Comparison of ENCODE assay signal across 29 mouse cellular contexts in genomic region chr19:47752456-47752855, GRCm38 (mm10).
"Had no signal": no experiment of that assay in that cellular context is flagged by ENCODE, and none has a peak within 500 bp of the region (broad histone marks: within the 10 kb centered on the region; RNA-seq: fewer than 3 reads in every experiment).

No protein-coding gene starts in this region.

- H3K4me2 ChIP-seq: heart, embryonic 13.5 days; heart, embryonic 15.5 days; hindbrain, embryonic 13.5 days; hindbrain, embryonic 15.5 days; kidney, embryonic 15.5 days; limb, embryonic 12.5 days; liver, embryonic 11.5 days; liver, embryonic 13.5 days; liver, embryonic 15.5 days had no signal

- H3K4me1 ChIP-seq: heart, embryonic 10.5 days; heart, embryonic 13.5 days; heart, embryonic 15.5 days; hindbrain, embryonic 13.5 days; hindbrain, embryonic 15.5 days; kidney, embryonic 15.5 days; limb, embryonic 10.5 days; limb, embryonic 12.5 days; liver, embryonic 13.5 days; liver, embryonic 15.5 days had no signal

- H3K27me3 ChIP-seq: heart, embryonic 13.5 days; heart, embryonic 15.5 days; hindbrain, embryonic 13.5 days; hindbrain, embryonic 15.5 days; kidney, embryonic 15.5 days; limb, embryonic 12.5 days; liver, embryonic 13.5 days; liver, embryonic 15.5 days had no signal

- H3K36me3 ChIP-seq: heart, embryonic 10.5 days; heart, embryonic 13.5 days; heart, embryonic 15.5 days; hindbrain, embryonic 13.5 days; hindbrain, embryonic 15.5 days; kidney, embryonic 15.5 days; limb, embryonic 10.5 days; limb, embryonic 12.5 days; liver, embryonic 13.5 days; liver, embryonic 15.5 days had no signal

- ATAC-seq: hindbrain, postnatal 0 days; intestine, embryonic 16.5 days; liver, postnatal 0 days had no signal

- H3K9ac ChIP-seq: heart, embryonic 13.5 days; heart, embryonic 15.5 days; hindbrain, embryonic 13.5 days; hindbrain, embryonic 15.5 days; kidney, embryonic 15.5 days; limb, embryonic 12.5 days; liver, embryonic 13.5 days; liver, embryonic 15.5 days; liver, postnatal 0 days had no signal

- H3K9me3 ChIP-seq: heart, embryonic 10.5 days; heart, embryonic 13.5 days; heart, embryonic 15.5 days; hindbrain, embryonic 13.5 days; hindbrain, embryonic 15.5 days; kidney, embryonic 15.5 days; limb, embryonic 10.5 days; limb, embryonic 12.5 days; liver, embryonic 13.5 days; liver, embryonic 15.5 days had no signal

- H3K4me3 ChIP-seq: gastrocnemius, adult 2 months; heart, embryonic 10.5 days; heart, embryonic 13.5 days; heart, embryonic 15.5 days; hindbrain, embryonic 13.5 days; hindbrain, embryonic 15.5 days; kidney, embryonic 15.5 days; layer of hippocampus, adult 2 months; left cerebral cortex, adult 2 months; limb, embryonic 10.5 days; limb, embryonic 12.5 days; liver, embryonic 13.5 days; liver, embryonic 15.5 days had no signal

- DNase-seq: gastrocnemius, adult 2 months; gastrocnemius, postnatal 10 days; gastrocnemius, postnatal 25 days; heart, adult 18-20 months; heart, postnatal 14 days; heart, postnatal 36 days; kidney, adult 11 months; kidney, adult 2 months; kidney, adult 9 months; kidney, postnatal 25 days; kidney, postnatal 4 days; liver; liver, embryonic 13.5 days; liver, postnatal 0 days had no signal

- H3K27ac ChIP-seq: gastrocnemius, adult 2 months; heart, embryonic 10.5 days; heart, embryonic 13.5 days; heart, embryonic 15.5 days; hindbrain, embryonic 13.5 days; hindbrain, embryonic 15.5 days; hindbrain, postnatal 0 days; kidney, embryonic 15.5 days; kidney, postnatal 0 days; layer of hippocampus, adult 2 months; left cerebral cortex, adult 2 months; limb, embryonic 10.5 days; limb, embryonic 12.5 days; liver, embryonic 13.5 days; liver, embryonic 15.5 days had no signal
